Mouse (Mus musculus) bone marrow macrophage, adult 2 months (primary cell): ENCODE data around the gene Git1.

Source experiments
- CTCF ChIP-seq: IDR thresholded peaks from 2 replicates; pipeline ENCODE4 v1.5.1; 2012; ENCODE audit warnings: low read depth, mild to moderate bottlenecking, low read length, moderate library complexity
- POLR2A ChIP-seq: IDR thresholded peaks from 2 replicates; pipeline ENCODE4 v1.6.1; 2012; ENCODE audit warnings: mild to moderate bottlenecking, low read depth, low read length, borderline replicate concordance

DNA sequence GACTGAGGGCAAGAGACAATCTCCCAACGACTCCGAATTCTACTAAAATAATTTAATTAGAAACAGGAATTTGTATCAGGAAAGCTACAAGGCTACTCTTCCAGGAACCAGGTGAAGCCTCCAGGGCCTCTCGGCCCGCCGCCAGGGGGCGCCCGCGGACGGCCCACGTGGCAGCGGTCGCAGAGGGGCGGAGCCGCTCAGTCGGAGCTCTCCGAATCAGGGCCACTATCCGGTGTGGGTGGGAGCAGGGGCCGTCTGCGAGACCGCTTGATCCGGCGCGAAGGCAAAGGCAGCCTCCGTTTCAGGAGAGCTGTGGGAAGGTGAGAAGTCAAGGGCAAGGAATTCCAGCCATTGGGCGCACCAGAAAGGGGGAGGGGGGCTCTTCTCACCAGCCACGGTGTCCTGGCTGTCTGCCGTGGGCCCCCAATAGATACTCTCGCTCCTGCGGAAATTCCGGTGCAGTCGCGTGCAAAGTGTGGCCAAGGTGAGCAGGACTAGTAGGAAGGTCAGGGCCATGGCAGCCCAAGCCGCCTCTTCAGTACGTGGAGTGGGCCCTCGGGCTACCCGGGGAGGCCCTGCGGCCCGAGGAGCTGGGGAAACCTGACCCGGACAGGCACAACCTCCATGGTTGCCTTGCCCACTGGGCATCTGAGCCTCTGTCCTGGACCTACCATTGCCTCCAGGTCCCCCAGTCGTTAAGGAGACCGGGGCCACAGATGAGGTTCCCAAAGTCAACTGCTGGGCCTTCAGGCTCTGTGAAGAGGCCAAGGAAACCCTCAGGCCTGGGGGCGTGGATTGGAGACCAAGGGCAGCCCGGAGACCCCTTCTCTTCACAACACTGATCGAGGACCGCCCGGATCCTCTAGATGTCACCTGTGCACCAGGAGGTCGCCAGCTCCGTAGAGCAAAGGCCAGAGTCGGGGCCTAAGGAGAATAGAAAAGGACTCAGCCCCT, 15.0 kb downstream of the Git1 start:
- TF ChIP-seq CTCF: peak; percentile 98
- TF ChIP-seq POLR2A: no peak
